25 mouse cellular contexts compared by ENCODE assay signal in genomic region chr7:112247890-112248289, GRCm38 (mm10).
"Had no signal": no experiment of that assay in that cellular context is flagged by ENCODE, and none has a peak within 500 bp of the region (broad histone marks: within the 10 kb centered on the region; RNA-seq: fewer than 3 reads in every experiment).

No protein-coding gene starts in this region.

- H3K4me3 ChIP-seq: heart, adult 2 months; heart, embryonic 10.5 days; heart, embryonic 12.5 days; heart, embryonic 15.5 days; hindbrain, embryonic 13.5 days; hindbrain, embryonic 15.5 days; kidney, embryonic 15.5 days; limb, embryonic 13.5 days; limb, embryonic 15.5 days; liver, embryonic 12.5 days had no signal

- H3K4me2 ChIP-seq: heart, embryonic 12.5 days; heart, embryonic 15.5 days; hindbrain, embryonic 13.5 days; hindbrain, embryonic 15.5 days; kidney, embryonic 15.5 days; limb, embryonic 13.5 days; limb, embryonic 15.5 days; liver, embryonic 12.5 days had no signal

- H3K27me3 ChIP-seq: heart, embryonic 12.5 days; heart, embryonic 15.5 days; hindbrain, embryonic 13.5 days; kidney, embryonic 15.5 days; liver, embryonic 12.5 days had no signal

- H3K36me3 ChIP-seq: hindbrain, embryonic 13.5 days; hindbrain, embryonic 15.5 days; kidney, embryonic 15.5 days; limb, embryonic 13.5 days; limb, embryonic 15.5 days; liver, embryonic 12.5 days had no signal

- H3K9me3 ChIP-seq: heart, embryonic 10.5 days; heart, embryonic 12.5 days; heart, embryonic 15.5 days; hindbrain, embryonic 13.5 days; hindbrain, embryonic 15.5 days; kidney, embryonic 15.5 days; limb, embryonic 13.5 days; limb, embryonic 15.5 days; liver, embryonic 12.5 days had no signal

- H3K4me1 ChIP-seq: hindbrain, embryonic 15.5 days had no signal

- DNase-seq: gastrocnemius, postnatal 14 days; gastrocnemius, postnatal 36 days; heart, adult 11 months; heart, adult 2 months; heart, postnatal 14 days; heart, postnatal 36 days; kidney, adult 11 months; kidney, adult 2 months; kidney, adult 9 months; kidney, postnatal 14 days; kidney, postnatal 36 days; layer of hippocampus, postnatal 36 days; left cerebral cortex, postnatal 4 days had no signal

- H3K27ac ChIP-seq: heart, adult 2 months; hindbrain, embryonic 13.5 days; hindbrain, embryonic 15.5 days; hindbrain, postnatal 0 days; kidney, embryonic 15.5 days; kidney, postnatal 0 days; limb, embryonic 13.5 days; limb, embryonic 15.5 days; liver, embryonic 12.5 days; liver, embryonic 14.5 days had no signal

- H3K9ac ChIP-seq: heart, embryonic 12.5 days; heart, embryonic 15.5 days; hindbrain, embryonic 13.5 days; hindbrain, embryonic 15.5 days; kidney, embryonic 15.5 days; limb, embryonic 13.5 days; limb, embryonic 15.5 days; liver, embryonic 12.5 days; liver, embryonic 14.5 days had no signal
